Mouse (Mus musculus): ENCODE results near the gene Cwh43. TPM values are rescaled to one million over a fixed set of nuclear protein-coding genes. Genes with fewer than 3 reads are reported as not detected.

The Cwh43 gene
- polyA plus RNA-seq, 1 experiment from 2014 or later: 0.09 TPM

GRCm38 (mm10) chr5:73381976-73382540, 23.8 kb upstream of the Cwh43 start:
- Histone ChIP-seq H3K4me3 (ENCODE audit: low read length) (no peak overlapping the region), H3K27ac (ENCODE audit: low read depth, low read length) (no peak overlapping the region), H3K27me3 (ENCODE audit: control insufficient read depth, insufficient read depth, low read length) (no peaks in the 10 kb centered on the region), H3K9me3 (ENCODE audit: control insufficient read depth, low read length) (no peaks in the 10 kb centered on the region), H3K36me3 (ENCODE audit: control insufficient read depth, insufficient read depth, low read length) (no peaks in the 10 kb centered on the region), H3K4me1 (ENCODE audit: control insufficient read depth, insufficient read depth, low read length) (0 out of 2 replicates have a peak, but pooled peaks cover 2% of the 10 kb centered on the region), H3K9ac (ENCODE audit: low read depth, low read length) (no peak overlapping the region), H3K4me2 (replicated peaks; ENCODE audit: low read depth, low read length) (no peak overlapping the region)
- 90% methylated on average over 9 of the region's 9 CpGs for WGBS
- no peak for ATAC-seq (ENCODE audit: low FRiP score, low TSS enrichment)

DNA sequence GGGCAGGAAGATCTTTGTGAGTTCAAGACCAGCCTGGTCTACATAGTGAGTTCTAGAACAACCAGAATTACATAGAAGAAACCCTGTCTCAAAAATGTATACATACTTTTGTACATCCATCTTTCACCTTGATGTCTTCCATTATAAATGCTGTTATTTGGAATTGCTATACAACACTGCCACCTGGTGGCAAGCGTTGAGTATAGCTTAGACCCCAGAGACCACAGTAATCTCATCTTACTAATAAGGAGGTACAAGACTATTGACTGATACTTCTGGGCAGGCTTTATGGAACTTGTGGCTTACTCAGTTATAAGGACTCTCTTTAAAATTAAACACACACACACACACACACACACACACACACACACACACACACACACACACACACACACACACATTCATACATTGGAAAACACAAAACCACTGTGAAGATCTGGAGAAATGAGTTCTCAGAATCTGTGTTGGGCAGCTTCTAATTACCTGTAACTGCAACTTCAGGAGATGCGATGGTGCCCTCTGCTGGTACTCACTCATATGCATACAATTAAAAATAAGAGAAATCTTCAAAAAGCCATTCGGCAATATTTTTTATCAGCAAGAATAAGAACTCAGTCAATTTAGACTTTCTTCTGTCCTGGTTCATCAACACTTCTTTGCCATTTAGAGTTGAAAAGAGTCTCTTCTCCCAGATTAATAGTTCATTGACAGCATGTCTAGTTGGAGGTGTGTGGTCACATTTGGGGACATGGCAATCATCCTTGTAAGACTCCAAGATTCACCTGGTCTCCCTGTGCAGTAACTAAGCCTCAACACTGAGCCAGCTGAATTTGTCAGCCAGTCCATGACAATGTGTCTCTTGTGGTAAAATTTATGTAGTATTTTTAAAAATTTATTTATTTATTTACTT, 22.9 kb upstream of the Cwh43 start:
- 29% methylated on average over 3 of the region's 3 CpGs for WGBS
- H3K36me3 ChIP-seq (ENCODE audit: control insufficient read depth, insufficient read depth, low read length): no peaks in the 10 kb centered on the region
- no peaks in the 10 kb centered on the region for H3K27me3 ChIP-seq (ENCODE audit: control insufficient read depth, insufficient read depth, low read length)
- H3K4me1 ChIP-seq (ENCODE audit: control insufficient read depth, insufficient read depth, low read length): 0 out of 2 replicates have a peak, but pooled peaks cover 2% of the 10 kb centered on the region
- no peaks in the 10 kb centered on the region for H3K9me3 ChIP-seq (ENCODE audit: control insufficient read depth, low read length)
- no peak overlapping the region for H3K4me3 ChIP-seq (ENCODE audit: low read length)
- no peak overlapping the region for H3K27ac ChIP-seq (ENCODE audit: low read depth, low read length)
- H3K4me2 ChIP-seq (replicated peaks; ENCODE audit: low read depth, low read length): no peak overlapping the region
- no peak overlapping the region for H3K9ac ChIP-seq (ENCODE audit: low read depth, low read length)
- 0 out of 2 replicates have a peak, but pooled peaks have one; percentile 43 for ATAC-seq (ENCODE audit: low FRiP score, low TSS enrichment)

DNA sequence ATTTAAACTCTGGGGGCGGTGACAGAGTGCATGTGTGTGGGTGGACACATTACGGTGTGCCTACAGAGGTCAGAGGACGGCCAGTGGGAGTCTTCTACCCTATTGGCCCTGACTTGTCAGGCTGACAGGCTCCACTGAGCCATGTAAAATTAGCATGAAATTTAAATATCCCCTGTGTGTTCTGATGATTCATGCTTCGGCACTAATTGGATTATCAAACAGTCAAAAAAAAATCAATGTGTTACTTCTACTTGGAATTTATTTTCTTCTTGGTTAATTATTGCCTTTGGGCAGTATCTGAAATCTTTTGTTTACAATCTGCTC, 22.3 kb upstream of the Cwh43 start:
- H3K36me3 ChIP-seq (ENCODE audit: control insufficient read depth, insufficient read depth, low read length): no peaks in the 10 kb centered on the region
- WGBS: 27% methylated on average over 4 of the region's 4 CpGs
- no peaks in the 10 kb centered on the region for H3K9me3 ChIP-seq (ENCODE audit: control insufficient read depth, low read length)
- no peak overlapping the region for H3K4me3 ChIP-seq (ENCODE audit: low read length)
- 0 out of 2 replicates have a peak, but pooled peaks have one; percentile 24 for ATAC-seq (ENCODE audit: low FRiP score, low TSS enrichment)
- H3K9ac ChIP-seq (ENCODE audit: low read depth, low read length): no peak overlapping the region
- H3K27ac ChIP-seq (ENCODE audit: low read depth, low read length): no peak overlapping the region
- H3K4me2 ChIP-seq (replicated peaks; ENCODE audit: low read depth, low read length): no peak overlapping the region
- 0 out of 2 replicates have a peak, but pooled peaks cover 2% of the 10 kb centered on the region for H3K4me1 ChIP-seq (ENCODE audit: control insufficient read depth, insufficient read depth, low read length)
- no peaks in the 10 kb centered on the region for H3K27me3 ChIP-seq (ENCODE audit: control insufficient read depth, insufficient read depth, low read length)

DNA sequence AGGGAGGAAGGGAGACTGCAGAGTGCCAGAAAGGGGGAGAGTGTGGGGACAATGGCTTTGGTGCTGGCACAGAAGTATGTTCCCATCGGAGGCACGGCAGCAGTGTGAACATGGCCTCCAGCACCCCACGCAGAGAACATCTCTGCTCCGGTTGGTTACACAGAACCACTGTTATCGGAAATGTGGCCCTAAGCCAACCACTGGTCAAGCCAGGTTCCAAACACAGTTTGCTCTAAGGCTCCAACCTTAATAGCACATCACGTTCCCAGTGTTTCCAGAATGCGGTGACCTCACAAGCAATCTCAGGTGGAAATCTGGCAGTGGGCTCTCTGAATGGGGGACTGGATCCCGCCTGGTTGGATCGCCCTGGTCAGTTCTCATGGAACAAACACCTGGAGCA, 12.8 kb upstream of the Cwh43 start:
- Histone ChIP-seq H3K27me3 (ENCODE audit: control insufficient read depth, insufficient read depth, low read length) (no peaks in the 10 kb centered on the region), H3K27ac (ENCODE audit: low read depth, low read length) (no peak overlapping the region), H3K36me3 (ENCODE audit: control insufficient read depth, insufficient read depth, low read length) (no peaks in the 10 kb centered on the region), H3K9me3 (ENCODE audit: control insufficient read depth, low read length) (no peaks in the 10 kb centered on the region), H3K9ac (ENCODE audit: low read depth, low read length) (no peak overlapping the region), H3K4me3 (ENCODE audit: low read length) (no peak overlapping the region), H3K4me1 (ENCODE audit: control insufficient read depth, insufficient read depth, low read length) (no peaks in the 10 kb centered on the region), H3K4me2 (replicated peaks; ENCODE audit: low read depth, low read length) (no peak overlapping the region)
- ATAC-seq (ENCODE audit: low FRiP score, low TSS enrichment): no peak
- WGBS: 86% methylated on average over 9 of the region's 9 CpGs

GRCm38 (mm10) chr5:73399768-73400526, 5.9 kb upstream of the Cwh43 start:
- Histone ChIP-seq H3K4me2 (replicated peaks; ENCODE audit: low read depth, low read length) (no peak overlapping the region), H3K36me3 (ENCODE audit: control insufficient read depth, insufficient read depth, low read length) (no peaks in the 10 kb centered on the region), H3K9me3 (ENCODE audit: control insufficient read depth, low read length) (no peaks in the 10 kb centered on the region), H3K27ac (ENCODE audit: low read depth, low read length) (no peak overlapping the region), H3K4me3 (ENCODE audit: low read length) (no peak overlapping the region), H3K27me3 (ENCODE audit: control insufficient read depth, insufficient read depth, low read length) (peaks cover 4% of the 10 kb centered on the region; the same call in 1 of the 2 replicates), H3K9ac (ENCODE audit: low read depth, low read length) (no peak overlapping the region), H3K4me1 (ENCODE audit: control insufficient read depth, insufficient read depth, low read length) (no peaks in the 10 kb centered on the region)
- no peak for ATAC-seq (ENCODE audit: low FRiP score, low TSS enrichment)
- WGBS: 56% methylated on average over 7 of the region's 7 CpGs

GRCm38 (mm10) chr5:73401341-73401740, 4.5 kb upstream of the Cwh43 start:
- WGBS: 68% methylated on average over 5 of the region's 5 CpGs
- H3K4me1 ChIP-seq (ENCODE audit: control insufficient read depth, insufficient read depth, low read length): 0 out of 2 replicates have a peak, but pooled peaks cover 3% of the 10 kb centered on the region
- no peaks in the 10 kb centered on the region for H3K36me3 ChIP-seq (ENCODE audit: control insufficient read depth, insufficient read depth, low read length)
- no peak overlapping the region for H3K4me2 ChIP-seq (replicated peaks; ENCODE audit: low read depth, low read length)
- no peak for ATAC-seq (ENCODE audit: low FRiP score, low TSS enrichment)
- H3K4me3 ChIP-seq (ENCODE audit: low read length): no peak overlapping the region
- H3K9me3 ChIP-seq (ENCODE audit: control insufficient read depth, low read length): no peaks in the 10 kb centered on the region
- no peak overlapping the region for H3K9ac ChIP-seq (ENCODE audit: low read depth, low read length)
- H3K27me3 ChIP-seq (ENCODE audit: control insufficient read depth, insufficient read depth, low read length): peaks cover 11% of the 10 kb centered on the region; the same call in 1 of the 2 replicates
- no peak overlapping the region for H3K27ac ChIP-seq (ENCODE audit: low read depth, low read length)

DNA sequence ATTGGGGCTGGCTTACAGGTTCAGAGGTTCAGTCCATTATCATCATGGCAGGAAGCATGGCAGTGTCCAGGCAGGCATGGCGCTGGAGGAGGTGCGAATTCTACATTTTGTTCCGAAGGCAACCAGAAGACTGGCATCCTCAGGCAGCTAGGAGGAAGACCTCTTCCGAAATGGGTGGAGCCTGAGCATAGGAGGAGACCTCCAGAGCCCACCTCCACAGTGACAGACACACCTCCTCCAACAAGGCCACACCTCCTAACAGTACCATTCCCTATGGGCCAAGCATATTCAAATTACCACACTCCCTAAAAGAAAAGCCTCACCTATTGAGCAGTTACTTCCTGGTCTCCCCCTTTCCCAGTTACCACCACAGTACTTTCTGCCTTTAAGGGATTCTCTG, 3.0 kb upstream of the Cwh43 start:
- H3K4me1 ChIP-seq (ENCODE audit: control insufficient read depth, insufficient read depth, low read length): 0 out of 2 replicates have a peak, but pooled peaks cover 6% of the 10 kb centered on the region
- WGBS: 92% methylated on average over 4 of the region's 4 CpGs
- ATAC-seq (ENCODE audit: low FRiP score, low TSS enrichment): no peak
- no peak overlapping the region for H3K4me3 ChIP-seq (ENCODE audit: low read length)
- no peaks in the 10 kb centered on the region for H3K36me3 ChIP-seq (ENCODE audit: control insufficient read depth, insufficient read depth, low read length)
- H3K9me3 ChIP-seq (ENCODE audit: control insufficient read depth, low read length): no peaks in the 10 kb centered on the region
- peaks cover 22% of the 10 kb centered on the region; the same call in 1 of the 2 replicates for H3K27me3 ChIP-seq (ENCODE audit: control insufficient read depth, insufficient read depth, low read length)
- no peak overlapping the region for H3K9ac ChIP-seq (ENCODE audit: low read depth, low read length)
- H3K4me2 ChIP-seq (replicated peaks; ENCODE audit: low read depth, low read length): no peak overlapping the region
- H3K27ac ChIP-seq (ENCODE audit: low read depth, low read length): no peak overlapping the region

DNA sequence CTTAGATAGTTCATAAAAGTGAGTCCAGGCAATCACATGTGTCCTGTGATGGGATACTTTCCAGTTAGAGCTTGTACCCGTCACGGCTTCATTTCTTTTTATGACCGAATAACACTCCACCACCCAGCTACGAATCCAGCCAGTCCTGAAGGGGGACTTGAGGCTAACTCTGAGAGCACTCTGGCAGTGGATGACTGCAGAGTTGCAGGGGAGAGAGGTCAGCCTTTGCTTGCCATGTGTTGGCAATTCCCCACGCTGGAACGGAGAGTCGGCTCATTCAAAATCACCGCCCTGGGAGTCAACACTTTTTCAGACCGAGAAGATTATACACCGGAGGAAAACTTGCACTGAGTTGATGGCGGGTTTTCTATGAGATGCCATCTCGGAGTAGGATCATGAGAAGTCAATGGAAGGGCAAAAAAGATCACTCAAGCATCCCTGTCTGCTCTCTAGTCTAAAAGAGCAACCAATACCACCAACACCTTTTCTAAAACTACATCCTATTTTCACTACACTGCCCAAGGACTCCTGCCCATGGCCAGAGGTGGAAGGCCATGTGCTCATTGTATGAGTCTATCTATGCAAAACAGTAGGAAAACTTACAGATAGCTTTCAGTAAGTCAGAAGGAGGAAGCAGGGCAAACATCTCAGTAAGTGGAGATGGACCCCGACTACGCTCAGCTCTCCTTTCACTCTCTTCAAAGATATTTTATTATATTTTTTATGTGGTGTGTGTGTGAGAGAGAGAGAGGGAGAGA, 2.4 kb upstream of the Cwh43 start:
- Histone ChIP-seq H3K27me3 (ENCODE audit: control insufficient read depth, insufficient read depth, low read length) (peaks cover 22% of the 10 kb centered on the region; the same call in 1 of the 2 replicates), H3K4me2 (replicated peaks; ENCODE audit: low read depth, low read length) (no peak overlapping the region)
- 84% methylated on average over 14 of the region's 14 CpGs for WGBS

More for the DNA sequence above, 2.4 kb upstream of the Cwh43 start:
- no peak overlapping the region for H3K9ac ChIP-seq (ENCODE audit: low read depth, low read length)
- H3K9me3 ChIP-seq (ENCODE audit: control insufficient read depth, low read length): no peaks in the 10 kb centered on the region
- no peak overlapping the region for H3K27ac ChIP-seq (ENCODE audit: low read depth, low read length)
- no peak overlapping the region for H3K4me3 ChIP-seq (ENCODE audit: low read length)
- H3K36me3 ChIP-seq (ENCODE audit: control insufficient read depth, insufficient read depth, low read length): no peaks in the 10 kb centered on the region
- H3K4me1 ChIP-seq (ENCODE audit: control insufficient read depth, insufficient read depth, low read length): 0 out of 2 replicates have a peak, but pooled peaks cover 6% of the 10 kb centered on the region
- ATAC-seq (ENCODE audit: low FRiP score, low TSS enrichment): no peak

Data from kidney, embryonic 14.5 days (tissue).